Mouse (Mus musculus) bone marrow macrophage, adult 2 months (primary cell): Measurements from ENCODE around the gene Aunip. TPM values are rescaled to one million over a fixed set of nuclear protein-coding genes. Genes with fewer than 3 reads are reported as not detected.
A peak's percentile ranks its signal among the peaks of the same experiment; 100 is the strongest.

Experiments
- H3K27ac ChIP-seq: 2 replicates; pipeline ENCODE4 v1.5.1; 2012; ENCODE audit warnings: low read depth, low read length; ENCODE audit not compliant: insufficient read depth
- H3K4me1 ChIP-seq: 2 replicates; pipeline ENCODE4 v1.6.1; 2012; ENCODE audit warnings: low read length; ENCODE audit not compliant: control insufficient read depth, insufficient read depth
- H3K4me3 ChIP-seq: 2 replicates; pipeline ENCODE4 v1.5.1; 2012; ENCODE audit warnings: mild to moderate bottlenecking, low read length, moderate library complexity; ENCODE audit not compliant: insufficient read depth
- CTCF ChIP-seq: IDR thresholded peaks from 2 replicates; pipeline ENCODE4 v1.5.1; 2012; ENCODE audit warnings: low read depth, mild to moderate bottlenecking, low read length, moderate library complexity
- POLR2A ChIP-seq: IDR thresholded peaks from 2 replicates; pipeline ENCODE4 v1.6.1; 2012; ENCODE audit warnings: mild to moderate bottlenecking, low read depth, low read length, borderline replicate concordance
- polyA plus RNA-seq: library from polyadenylated mRNA; stranded (reverse); fragments of >200 nt; gene quantifications from 2 replicates; pipeline ENCODE4 v1.2.4, GENCODE M21; 2012; ENCODE audit not compliant: missing spikeins, insufficient read depth, insufficient read length

Aunip gene
- 4.0 and 4.4 TPM in 2 replicates for polyA plus RNA-seq

DNA sequence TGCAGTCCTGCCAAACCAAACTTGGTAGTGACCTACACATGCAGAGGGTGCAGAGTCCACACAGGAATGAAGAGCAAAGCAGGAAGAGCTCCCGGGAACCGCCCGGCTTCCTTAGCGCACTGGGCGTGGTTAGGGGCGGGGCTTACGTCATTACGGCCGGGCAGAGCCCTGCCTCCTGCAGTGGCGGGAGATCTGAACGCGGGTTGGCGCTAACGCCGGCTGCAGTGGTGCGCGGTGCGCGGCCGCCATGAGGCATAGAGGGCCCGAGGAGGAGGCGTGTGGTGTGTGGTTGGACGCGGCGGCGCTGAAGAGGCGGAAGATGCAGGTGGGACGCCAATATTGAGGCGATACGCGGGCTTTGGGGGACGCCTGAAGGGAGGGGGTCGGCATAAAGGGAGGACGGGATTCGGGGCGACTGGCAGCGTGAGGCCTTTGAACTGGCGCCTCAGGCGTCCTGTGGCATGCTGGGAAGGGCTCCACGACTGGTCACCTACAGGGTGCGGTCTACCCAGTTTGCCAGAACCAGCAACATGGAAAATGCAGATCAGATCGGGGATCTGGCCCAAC is at the start of gene Aunip:
Gene Aunip, plus strand, starts transcription at position 155 of the 567 bp plus-strand sequence.
- H3K4me1 ChIP-seq, result peaks cover 22% of the 10 kb centered on the region
- peak within 1 kb of the TSS; percentile 57 for H3K27ac ChIP-seq
- TF ChIP-seq POLR2A (no peak), CTCF (no peak)
- H3K4me3 ChIP-seq, result peak within 1 kb of the TSS; percentile 86

- Histone ChIP-seq H3K27ac (no peak overlapping the region), H3K4me1 (peaks cover 10% of the 10 kb centered on the region), H3K4me3 (no peak overlapping the region)
- no peak for TF ChIP-seq POLR2A
- TF ChIP-seq CTCF, result no peak
Measured at GRCm38 (mm10) chr4:134461252-134461651, 49.5 kb upstream of the Aunip start.

GRCm38 (mm10) chr4:134465789-134466188 is 45.0 kb upstream of the Aunip start:
- Histone ChIP-seq H3K27ac (no peak overlapping the region), H3K4me1 (peaks cover 5% of the 10 kb centered on the region), H3K4me3 (no peak overlapping the region)
- no peak for TF ChIP-seq POLR2A
- no peak for TF ChIP-seq CTCF

GRCm38 (mm10) chr4:134466381-134467262 is 44.2 kb upstream of the Aunip start:
- Histone ChIP-seq H3K27ac (no peak overlapping the region), H3K4me1 (peaks cover 5% of the 10 kb centered on the region), H3K4me3 (no peak overlapping the region)
- no peak for TF ChIP-seq POLR2A
- no peak for TF ChIP-seq CTCF

DNA sequence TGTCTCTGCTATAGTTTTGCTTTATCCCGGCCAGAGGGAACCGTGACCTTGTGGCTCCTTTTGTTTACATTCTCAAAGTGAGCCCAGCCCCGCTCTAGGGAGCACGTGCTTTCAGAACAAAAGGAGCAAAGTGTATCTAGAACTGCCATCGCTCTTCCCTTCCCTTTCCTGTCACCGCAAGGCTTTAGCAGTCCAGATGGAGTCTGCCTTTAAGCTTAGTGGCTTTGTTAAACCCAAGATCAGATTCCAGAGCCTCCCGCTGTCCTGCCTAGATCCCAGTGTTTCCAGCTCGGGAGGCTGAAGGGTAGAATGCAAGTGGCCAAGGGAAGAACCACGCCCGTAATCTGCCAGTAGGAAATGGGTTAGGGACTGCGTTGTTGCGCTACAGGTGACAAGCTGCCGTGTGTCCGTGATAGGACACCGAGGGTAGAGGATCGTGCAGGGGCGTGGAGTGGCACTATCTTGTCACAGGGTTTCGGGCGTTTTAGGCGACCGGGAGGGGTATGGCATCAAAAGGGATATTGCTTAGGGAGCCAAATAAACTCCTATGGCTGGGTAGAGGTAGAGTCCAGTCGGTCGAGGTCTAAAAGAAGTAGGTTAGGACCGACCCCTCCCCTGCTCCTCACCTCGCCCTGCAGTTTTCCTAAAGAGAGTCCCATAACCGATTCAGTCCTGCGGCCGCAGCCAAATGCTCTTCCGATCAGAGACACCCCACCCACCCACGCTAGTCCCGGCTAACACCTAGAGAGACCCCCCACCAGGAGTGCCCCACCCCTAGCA is 43.2 kb upstream of the Aunip start:
- no peak for TF ChIP-seq POLR2A
- no peak for TF ChIP-seq CTCF
- Histone ChIP-seq H3K27ac (no peak overlapping the region), H3K4me3 (peak overlapping the region; percentile 69), H3K4me1 (peaks cover 5% of the 10 kb centered on the region)

DNA sequence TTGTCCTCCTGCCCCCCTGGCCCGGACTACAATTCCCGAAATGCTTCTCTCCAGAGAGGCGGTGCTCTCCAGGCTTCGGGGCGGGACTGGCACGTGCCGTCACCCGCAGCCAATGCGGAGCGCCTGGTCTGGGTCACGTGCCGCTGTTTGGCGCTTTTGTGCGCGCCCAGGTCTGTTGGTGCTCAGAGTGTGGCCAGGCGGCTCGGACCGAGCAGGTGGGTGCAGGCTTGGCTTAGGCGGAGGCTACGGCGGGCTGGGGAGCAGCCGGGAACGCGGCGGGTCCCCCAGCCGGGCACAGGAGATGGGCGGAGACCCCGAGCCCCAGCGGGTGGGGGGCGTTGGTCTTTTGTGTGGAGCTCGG is 42.6 kb upstream of the Aunip start, which contains the start of gene Stmn1:
Gene Stmn1, plus strand, starts transcription at position 106 of the 361 bp plus-strand sequence.
- Histone ChIP-seq H3K4me1 (peaks cover 5% of the 10 kb centered on the region), H3K4me3 (peak within 1 kb of the TSS; percentile 82), H3K27ac (peak within 1 kb of the TSS; percentile 63)
- 0 out of 2 replicates have a peak, but pooled peaks have one; percentile 58 for TF ChIP-seq POLR2A
- TF ChIP-seq CTCF, result no peak

DNA sequence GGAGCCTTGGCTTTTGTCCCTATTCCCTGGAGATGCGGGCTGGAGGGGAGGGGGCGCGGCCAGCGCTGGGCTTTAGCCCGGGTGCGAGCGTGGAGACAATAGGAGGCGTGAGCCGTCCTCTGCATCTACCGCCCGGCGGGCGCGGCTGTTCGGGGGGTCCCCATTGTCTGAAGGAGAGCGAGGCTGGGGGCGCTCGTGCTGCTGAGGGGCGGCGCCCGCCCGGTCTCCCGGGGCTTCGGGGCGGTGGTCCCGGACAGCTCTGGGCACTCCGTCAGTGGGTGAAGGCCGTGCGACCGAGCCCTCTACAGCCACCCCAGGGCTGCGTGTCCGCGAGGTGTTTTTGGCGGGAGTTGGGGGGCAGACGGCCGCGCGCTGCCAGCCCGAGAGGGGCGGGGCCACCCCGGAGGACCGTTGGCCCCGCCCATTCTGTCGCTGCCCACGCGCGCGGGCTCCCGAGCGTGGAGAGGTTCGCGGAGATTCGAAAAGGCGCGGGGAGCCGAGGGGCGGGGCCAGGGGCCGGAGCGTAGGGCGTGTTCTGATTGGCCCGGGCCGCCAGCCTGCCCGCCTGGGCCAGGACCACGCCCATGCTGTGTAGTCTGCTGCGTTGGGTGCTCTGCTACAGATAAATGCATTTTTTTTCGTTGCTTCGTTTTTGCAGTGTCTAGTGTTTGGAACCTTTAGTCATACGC is 42.1 kb upstream of the Aunip start:
- H3K27ac ChIP-seq, result peak overlapping the region; percentile 63

GRCm38 (mm10) chr4:134469341-134469796 is 41.4 kb upstream of the Aunip start:
- Histone ChIP-seq H3K4me1 (peaks cover 5% of the 10 kb centered on the region), H3K27ac (no peak overlapping the region), H3K4me3 (peak overlapping the region; percentile 82)
- TF ChIP-seq POLR2A (no peak), CTCF (no peak)

More for the DNA sequence above, 42.1 kb upstream of the Aunip start:
- TF ChIP-seq POLR2A, result no peak
- TF ChIP-seq CTCF, result no peak
- Histone ChIP-seq H3K4me1 (peaks cover 5% of the 10 kb centered on the region), H3K4me3 (peak overlapping the region; percentile 82)

DNA sequence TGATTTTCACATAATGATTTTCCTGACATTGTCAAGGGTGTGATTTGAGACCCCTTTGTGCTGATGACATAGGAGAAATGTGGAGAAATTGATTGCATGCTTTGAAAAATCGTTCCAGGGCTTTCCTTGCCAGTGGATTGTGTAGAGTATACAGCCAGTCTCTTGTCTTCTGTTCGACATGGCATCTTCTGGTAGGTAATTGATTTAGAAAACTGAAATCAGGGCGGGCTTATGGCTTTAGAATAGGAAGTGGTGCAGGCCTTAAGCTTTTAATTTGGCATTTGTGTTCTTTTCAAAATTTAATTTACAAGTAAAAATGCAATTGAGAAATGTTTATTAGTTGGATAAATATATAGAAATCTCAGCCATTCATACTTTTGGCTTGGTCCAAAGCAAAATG is 40.8 kb upstream of the Aunip start:
- H3K27ac ChIP-seq, result no peak overlapping the region
- no peak overlapping the region; the same call in 1 of the 2 replicates for H3K4me3 ChIP-seq
- TF ChIP-seq POLR2A, result no peak
- TF ChIP-seq CTCF, result no peak
- peaks cover 5% of the 10 kb centered on the region for H3K4me1 ChIP-seq
